Mouse (Mus musculus) left cerebral cortex, postnatal 14 days (tissue): Measurements from ENCODE around the gene Gm27179. TPM values are rescaled to one million over a fixed set of nuclear protein-coding genes. Genes with fewer than 3 reads are reported as not detected.
"Not testable (repeated sequence)": the region's sequence is repeated elsewhere in the genome, so short reads cannot be mapped to it uniquely, and the experiment has no call there.

Source experiments
- DNase-seq, 2 experiments: peaks; one replicate each; pipeline ENCODE4 v3.0.0; 2021 to 2022; ENCODE audit warnings: low spot score in 2 of 2, mixed read lengths in 1 of 2
- intact Hi-C: fragments of 180-260 bp; cut with DNase I; formaldehyde crosslinking; loops from one replicate; pipeline ENCODE4 v1.15.1; 2025
- total RNA-seq, 2 experiments: library from RNA; stranded (reverse); gene quantifications; 2 replicates each; pipeline ENCODE4 v1.2.3; 2021

Gm27179 gene
- total RNA-seq, 2 experiments from 2014 or later = not detected

- intact Hi-C loops, DNase-seq: not testable (repeated sequence)
Measured at GRCm38 (mm10) chr14:69485466-69486135, 26.7 kb downstream of the Gm27179 start.

GRCm38 (mm10) chr14:69473941-69474646, 38.3 kb downstream of the Gm27179 start:
- not testable (repeated sequence) for DNase-seq

GRCm38 (mm10) chr14:69473322-69473721, 39.0 kb downstream of the Gm27179 start:
- intact Hi-C loops, DNase-seq: not testable (repeated sequence)

More at GRCm38 (mm10) chr14:69473941-69474646, 38.3 kb downstream of the Gm27179 start:
- intact Hi-C loops = not testable (repeated sequence)

GRCm38 (mm10) chr14:69470122-69470708, 42.1 kb downstream of the Gm27179 start:
- DNase-seq, intact Hi-C loops: not testable (repeated sequence)

GRCm38 (mm10) chr14:69467612-69468366, 44.6 kb downstream of the Gm27179 start:
- intact Hi-C loops, DNase-seq: not testable (repeated sequence)

- intact Hi-C loops, DNase-seq: not testable (repeated sequence)
Measured at GRCm38 (mm10) chr14:69464465-69464864, 47.9 kb downstream of the Gm27179 start.

Other genes starting within 250 kb of the Gm27179 start
- gene Synb, start 218.2 kb downstream of the Gm27179 start, total RNA-seq = not detected
- gene Gm16867, start 9.2 kb downstream of the Gm27179 start, total RNA-seq = 10 to 100 TPM; 11.5 to 14.3 TPM
- gene Entpd4b, start 42.9 kb upstream of the Gm27179 start, total RNA-seq = 10 to 100 TPM; 41.6 to 42.1 TPM